Mouse (Mus musculus): ENCODE measurements around the gene Olfr183. TPM values are rescaled to one million over a fixed set of nuclear protein-coding genes. Genes with fewer than 3 reads are reported as not detected.
"Not testable (repeated sequence)": the region's sequence is repeated elsewhere in the genome, so short reads cannot be mapped to it uniquely, and the experiment has no call there.

The Olfr183 gene
- not detected in 2 replicates for polyA plus RNA-seq (2016; fragmentation: Nextera tagmentation; extraction: Ambion mirVana)

GRCm38 (mm10) chr16:58995057-58995456 lies at the start of gene Olfr183:
Olfr183 (plus strand) TSS chr16:58995357.
- no peak within 1 kb of the TSS for H3K9ac ChIP-seq
- no peak within 1 kb of the TSS for H3K4me3 ChIP-seq
- no peak within 1 kb of the TSS for H3K4me2 ChIP-seq (replicated peaks)
- no peak for ATAC-seq (ENCODE audit: insufficient number of reproducible peaks, insufficient read depth, low FRiP score, low TSS enrichment)
- no peaks in the 10 kb centered on the region for H3K9me3 ChIP-seq
- no peak within 1 kb of the TSS for H3K27ac ChIP-seq
- no peaks in the 10 kb centered on the region for H3K27me3 ChIP-seq
- 82% methylated on average over 2 of the region's 2 CpGs for WGBS
- no peaks in the 10 kb centered on the region for H3K4me1 ChIP-seq
- H3K36me3 ChIP-seq = no peaks in the 10 kb centered on the region

- Histone ChIP-seq H3K27me3 (no peaks in the 10 kb centered on the region), H3K36me3 (no peaks in the 10 kb centered on the region), H3K4me3 (no peak overlapping the region), H3K9me3 (no peaks in the 10 kb centered on the region), H3K9ac (no peak overlapping the region), H3K27ac (no peak overlapping the region), H3K4me2 (replicated peaks) (no peak overlapping the region), H3K4me1 (no peaks in the 10 kb centered on the region)
- no peak for ATAC-seq (ENCODE audit: insufficient number of reproducible peaks, insufficient read depth, low FRiP score, low TSS enrichment)
Measured at GRCm38 (mm10) chr16:59007146-59007545, 12.0 kb downstream of the Olfr183 start.

- Histone ChIP-seq H3K9me3 (no peaks in the 10 kb centered on the region), H3K36me3 (no peaks in the 10 kb centered on the region), H3K4me3 (no peak overlapping the region), H3K27me3 (no peaks in the 10 kb centered on the region), H3K9ac (no peak overlapping the region), H3K27ac (no peak overlapping the region), H3K4me2 (replicated peaks) (no peak overlapping the region), H3K4me1 (no peaks in the 10 kb centered on the region)
- no peak for ATAC-seq (ENCODE audit: insufficient number of reproducible peaks, insufficient read depth, low FRiP score, low TSS enrichment)
- WGBS = 64% methylated on average over 2 of the region's 2 CpGs
Measured at GRCm38 (mm10) chr16:59013357-59014018, 18.3 kb downstream of the Olfr183 start.

GRCm38 (mm10) chr16:59030191-59030590 lies 35.0 kb downstream of the Olfr183 start, which contains the start of gene Olfr186:
Olfr186 (minus strand) TSS chr16:59030291.
- WGBS = 86% methylated on average over 4 of the region's 4 CpGs
- H3K27ac ChIP-seq = no peak within 1 kb of the TSS
- no peak within 1 kb of the TSS for H3K4me3 ChIP-seq
- no peak within 1 kb of the TSS for H3K4me2 ChIP-seq (replicated peaks)
- H3K9ac ChIP-seq = no peak within 1 kb of the TSS
- no peaks in the 10 kb centered on the region for H3K4me1 ChIP-seq
- no peaks in the 10 kb centered on the region for H3K27me3 ChIP-seq
- H3K36me3 ChIP-seq = no peaks in the 10 kb centered on the region
- no peaks in the 10 kb centered on the region for H3K9me3 ChIP-seq
- no peak for ATAC-seq (ENCODE audit: insufficient number of reproducible peaks, insufficient read depth, low FRiP score, low TSS enrichment)

- no peaks in the 10 kb centered on the region for H3K27me3 ChIP-seq
- H3K36me3 ChIP-seq = no peaks in the 10 kb centered on the region
- no peak within 1 kb of the TSS for H3K4me2 ChIP-seq (replicated peaks)
- no peaks in the 10 kb centered on the region for H3K9me3 ChIP-seq
- no peak within 1 kb of the TSS for H3K4me3 ChIP-seq
- 82% methylated on average over 7 of the region's 7 CpGs for WGBS
- no peak for ATAC-seq (ENCODE audit: insufficient number of reproducible peaks, insufficient read depth, low FRiP score, low TSS enrichment)
- no peak within 1 kb of the TSS for H3K27ac ChIP-seq
- no peak within 1 kb of the TSS for H3K9ac ChIP-seq
- H3K4me1 ChIP-seq = no peaks in the 10 kb centered on the region
Measured at GRCm38 (mm10) chr16:59039710-59040109, 44.6 kb downstream of the Olfr183 start, which contains the start of gene Olfr187. Olfr187 (minus strand) TSS chr16:59039767.

GRCm38 (mm10) chr16:59045835-59046234 lies 50.7 kb downstream of the Olfr183 start:
- H3K4me1 ChIP-seq = no peaks in the 10 kb centered on the region
- 80% methylated on average over 3 of the region's 3 CpGs for WGBS
- H3K9ac ChIP-seq = no peak overlapping the region
- no peaks in the 10 kb centered on the region for H3K36me3 ChIP-seq
- H3K27ac ChIP-seq = no peak overlapping the region
- H3K27me3 ChIP-seq = no peaks in the 10 kb centered on the region
- H3K9me3 ChIP-seq = no peaks in the 10 kb centered on the region
- no peak overlapping the region for H3K4me2 ChIP-seq (replicated peaks)
- H3K4me3 ChIP-seq = no peak overlapping the region
- no peak for ATAC-seq (ENCODE audit: insufficient number of reproducible peaks, insufficient read depth, low FRiP score, low TSS enrichment)

- Histone ChIP-seq H3K4me2 (replicated peaks) (no peak overlapping the region), H3K9me3 (no peaks in the 10 kb centered on the region), H3K9ac (no peak overlapping the region), H3K36me3 (no peaks in the 10 kb centered on the region), H3K27me3 (no peaks in the 10 kb centered on the region), H3K27ac (no peak overlapping the region), H3K4me1 (no peaks in the 10 kb centered on the region), H3K4me3 (no peak overlapping the region)
- 72% methylated on average over 4 of the region's 4 CpGs for WGBS
- no peak for ATAC-seq (ENCODE audit: insufficient number of reproducible peaks, insufficient read depth, low FRiP score, low TSS enrichment)
Measured at GRCm38 (mm10) chr16:59047579-59047978, 52.4 kb downstream of the Olfr183 start.

- H3K27me3 ChIP-seq = no peaks in the 10 kb centered on the region
- no peaks in the 10 kb centered on the region for H3K9me3 ChIP-seq
- no peaks in the 10 kb centered on the region for H3K4me1 ChIP-seq
- WGBS = 76% methylated on average over 1 of the region's 1 CpGs
- no peak overlapping the region for H3K27ac ChIP-seq
- no peak for ATAC-seq (ENCODE audit: insufficient number of reproducible peaks, insufficient read depth, low FRiP score, low TSS enrichment)
- no peak overlapping the region for H3K4me2 ChIP-seq (replicated peaks)
- no peak overlapping the region for H3K9ac ChIP-seq
- no peak overlapping the region for H3K4me3 ChIP-seq
- H3K36me3 ChIP-seq = no peaks in the 10 kb centered on the region
Measured at GRCm38 (mm10) chr16:59048860-59049259, 53.7 kb downstream of the Olfr183 start.

GRCm38 (mm10) chr16:59049286-59049685 lies 54.1 kb downstream of the Olfr183 start:
- H3K4me2 ChIP-seq (replicated peaks); H3K27ac ChIP-seq; H3K4me3 ChIP-seq; H3K36me3 ChIP-seq; ATAC-seq (ENCODE audit: insufficient number of reproducible peaks, insufficient read depth, low FRiP score, low TSS enrichment); H3K27me3 ChIP-seq; H3K9ac ChIP-seq; H3K9me3 ChIP-seq; H3K4me1 ChIP-seq: not testable (repeated sequence)
- WGBS = 84% methylated on average over 2 of the region's 2 CpGs

Other genes starting within 250 kb of the Olfr183 start
- not detected in 2 replicates for gene Olfr172, start 232.2 kb upstream of the Olfr183 start, polyA plus RNA-seq (2016; fragmentation: Nextera tagmentation; extraction: Ambion mirVana)
- 0.09 TPM in 1 of 2 replicates, not detected in the other for gene Olfr173, start 195.1 kb upstream of the Olfr183 start, polyA plus RNA-seq (2016; fragmentation: Nextera tagmentation; extraction: Ambion mirVana)
- not detected in 2 replicates for gene Olfr175-ps1, start 168.6 kb upstream of the Olfr183 start, polyA plus RNA-seq (2016; fragmentation: Nextera tagmentation; extraction: Ambion mirVana)
- not detected in 2 replicates for gene Olfr177, start 120.6 kb upstream of the Olfr183 start, polyA plus RNA-seq (2016; fragmentation: Nextera tagmentation; extraction: Ambion mirVana)
- not detected in 2 replicates for gene Olfr178, start 103.3 kb upstream of the Olfr183 start, polyA plus RNA-seq (2016; fragmentation: Nextera tagmentation; extraction: Ambion mirVana)
- gene Olfr181, start 66.6 kb upstream of the Olfr183 start, polyA plus RNA-seq (2016; fragmentation: Nextera tagmentation; extraction: Ambion mirVana) = not detected in 2 replicates
- gene Olfr180, start 66.0 kb upstream of the Olfr183 start, polyA plus RNA-seq (2016; fragmentation: Nextera tagmentation; extraction: Ambion mirVana) = not detected in 2 replicates
- not detected in 2 replicates for gene Olfr186, start 34.9 kb downstream of the Olfr183 start, polyA plus RNA-seq (2016; fragmentation: Nextera tagmentation; extraction: Ambion mirVana)
- gene Olfr187, start 44.4 kb downstream of the Olfr183 start, polyA plus RNA-seq (2016; fragmentation: Nextera tagmentation; extraction: Ambion mirVana) = not detected in 2 replicates
- gene Olfr190, start 82.6 kb downstream of the Olfr183 start, polyA plus RNA-seq (2016; fragmentation: Nextera tagmentation; extraction: Ambion mirVana) = not detected in 2 replicates
- gene Olfr191, start 94.5 kb downstream of the Olfr183 start, polyA plus RNA-seq (2016; fragmentation: Nextera tagmentation; extraction: Ambion mirVana) = not detected in 2 replicates
- not detected in 2 replicates for gene Olfr193, start 116.5 kb downstream of the Olfr183 start, polyA plus RNA-seq (2016; fragmentation: Nextera tagmentation; extraction: Ambion mirVana)
- not detected in 2 replicates for gene Olfr194, start 125.7 kb downstream of the Olfr183 start, polyA plus RNA-seq (2016; fragmentation: Nextera tagmentation; extraction: Ambion mirVana)
- not detected in 2 replicates for gene Olfr195, start 151.7 kb downstream of the Olfr183 start, polyA plus RNA-seq (2016; fragmentation: Nextera tagmentation; extraction: Ambion mirVana)
- not detected in 2 replicates for gene Olfr196, start 175.1 kb downstream of the Olfr183 start, polyA plus RNA-seq (2016; fragmentation: Nextera tagmentation; extraction: Ambion mirVana)
- gene Olfr198, start 208.2 kb downstream of the Olfr183 start, polyA plus RNA-seq (2016; fragmentation: Nextera tagmentation; extraction: Ambion mirVana) = not detected in 2 replicates
- not detected in 2 replicates for gene Olfr199, start 224.4 kb downstream of the Olfr183 start, polyA plus RNA-seq (2016; fragmentation: Nextera tagmentation; extraction: Ambion mirVana)

Data from embryonic facial prominence, embryonic 12.5 days (tissue).